Mouse (Mus musculus) CH12F3 (cell line): ENCODE data around the gene Syn2.

Source experiments
- in situ Hi-C: fragments of 300-500 bp; cut with MboI; formaldehyde crosslinking; loops from 2 replicates; pipeline ENCODE4 v1.14.3; 2020; ENCODE audit warnings: low sequenced_read_pairs

The Syn2 gene

DNA sequence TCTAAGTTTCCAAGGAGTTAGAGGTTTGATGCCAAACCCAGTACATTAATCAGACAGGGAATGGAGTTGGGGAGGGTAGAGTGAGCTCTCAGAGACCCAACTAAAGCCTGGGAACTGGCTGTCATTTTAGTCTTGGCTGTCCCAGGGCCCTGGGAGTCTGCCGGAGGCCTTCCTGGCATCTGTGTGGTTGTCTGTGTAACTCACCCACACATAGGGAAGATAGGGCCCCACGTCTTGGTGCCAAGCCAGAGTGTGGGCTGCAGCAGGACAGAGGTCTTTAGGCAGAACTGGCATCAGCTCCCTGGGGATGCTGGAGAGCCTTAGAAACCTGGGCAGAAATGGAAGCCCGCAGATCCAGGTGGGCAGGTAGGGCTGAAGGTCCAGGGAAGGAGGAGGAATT, 107.2 kb downstream of the Syn2 start:
- in situ Hi-C loops: no loop called here

- in situ Hi-C loops: no loop called here
Observed at GRCm38 (mm10) chr6:115244222-115244621, 109.5 kb downstream of the Syn2 start.

- in situ Hi-C loops: no loop called here
Observed at GRCm38 (mm10) chr6:115245500-115246058, 110.9 kb downstream of the Syn2 start.

DNA sequence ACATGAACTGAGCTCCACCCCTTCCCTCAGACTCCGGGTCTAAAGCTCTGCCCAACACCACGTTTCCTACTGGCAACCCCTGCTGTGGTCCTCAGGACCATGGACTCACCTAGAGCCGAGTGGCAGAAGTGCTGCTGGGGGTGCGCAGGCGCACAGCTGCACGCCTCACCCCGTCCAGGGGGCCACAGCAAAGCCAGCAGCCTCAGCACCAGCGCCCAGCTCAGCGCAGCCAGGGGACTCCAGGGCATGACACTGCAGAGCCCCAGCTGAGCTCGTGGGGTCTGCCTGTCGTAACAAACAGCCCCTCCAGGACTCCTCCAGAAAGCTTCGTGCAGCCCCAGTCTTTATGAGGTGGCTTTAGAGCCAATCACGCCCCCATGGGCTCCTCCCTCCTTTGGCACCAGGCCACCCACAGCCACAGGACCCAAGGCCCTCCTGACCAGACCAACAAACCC, 116.9 kb downstream of the Syn2 start:
- in situ Hi-C loops: loop anchor here (25.0 kb wide), 1 partner anchor 539 kb away; no protein-coding TSS in a partner anchor

DNA sequence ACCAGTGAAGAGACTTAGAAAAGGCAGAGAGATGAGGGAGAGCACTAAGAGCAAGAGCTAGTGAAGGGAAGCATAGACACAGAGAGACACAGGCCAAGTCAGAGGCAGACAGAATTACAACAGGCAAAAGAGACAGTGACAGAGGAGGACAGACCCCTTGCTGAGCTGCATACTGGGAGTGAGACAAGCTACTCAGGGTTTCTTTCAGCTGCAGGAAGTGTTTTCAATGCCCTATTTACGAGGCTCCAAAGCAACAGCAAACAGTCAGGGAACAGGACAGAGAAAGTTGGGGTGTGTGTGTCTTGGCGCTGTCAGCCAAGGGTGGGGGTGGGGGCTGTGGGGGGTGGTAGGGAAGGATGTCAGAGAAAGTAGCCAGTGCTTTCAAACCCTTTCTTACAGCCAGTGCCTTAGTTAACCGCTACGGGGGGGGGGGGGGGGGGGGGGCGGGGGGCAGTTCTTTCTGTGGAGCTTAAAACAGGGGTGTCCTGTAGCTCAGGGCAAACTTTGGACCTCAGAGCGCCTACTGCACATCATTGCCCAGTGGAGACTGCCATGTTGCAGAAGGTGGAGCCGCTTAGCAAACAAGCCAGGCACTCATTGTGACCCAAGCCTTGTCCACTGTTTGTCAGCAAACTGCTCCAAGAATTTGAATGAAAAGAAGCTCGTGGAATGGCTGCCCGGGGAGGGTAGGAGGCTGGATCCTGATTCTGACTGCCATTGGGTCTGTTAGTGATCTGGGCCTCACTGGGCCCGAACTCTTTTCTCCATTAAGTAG, 117.6 kb downstream of the Syn2 start, which contains the start of gene Timp4:
TSS of gene Timp4 (minus strand) at position 107 of the 775 bp plus-strand sequence.
- in situ Hi-C loops: loop anchor here (25.0 kb wide), 1 partner anchor 540 kb away; no protein-coding TSS in a partner anchor

- in situ Hi-C loops: loop anchor here (25.0 kb wide), 1 partner anchor 543 kb away; no protein-coding TSS in a partner anchor
Observed at GRCm38 (mm10) chr6:115255171-115255570, 120.5 kb downstream of the Syn2 start.

GRCm38 (mm10) chr6:115260507-115260906, 125.8 kb downstream of the Syn2 start:
- in situ Hi-C loops: loop anchor here (25.0 kb wide), 1 partner anchor 548 kb away; no protein-coding TSS in a partner anchor

- in situ Hi-C loops: loop anchor here (25.0 kb wide), 1 partner anchor 554 kb away; no protein-coding TSS in a partner anchor
Observed at GRCm38 (mm10) chr6:115266791-115267190, 132.1 kb downstream of the Syn2 start.

DNA sequence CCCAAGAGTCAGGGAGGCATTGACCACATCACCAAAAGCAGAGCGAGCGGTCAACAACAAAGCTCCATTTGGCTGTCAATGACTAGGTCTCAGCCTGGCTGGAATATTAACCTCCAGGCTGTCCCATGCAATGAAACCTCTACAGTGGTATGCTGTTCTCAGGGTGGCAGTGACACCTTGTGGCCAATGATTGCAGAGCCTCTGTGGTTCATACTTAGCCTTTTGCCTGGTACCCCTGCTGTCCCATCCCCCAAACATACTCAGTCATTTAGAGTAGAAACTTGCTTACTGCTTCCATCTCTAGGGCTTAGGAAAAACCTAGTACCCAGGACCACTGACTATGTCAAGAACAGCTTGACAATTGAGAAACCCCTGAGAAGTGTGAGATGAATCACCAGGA, 133.2 kb downstream of the Syn2 start:
- in situ Hi-C loops: loop anchor here (25.0 kb wide), 1 partner anchor 556 kb away; no protein-coding TSS in a partner anchor

DNA sequence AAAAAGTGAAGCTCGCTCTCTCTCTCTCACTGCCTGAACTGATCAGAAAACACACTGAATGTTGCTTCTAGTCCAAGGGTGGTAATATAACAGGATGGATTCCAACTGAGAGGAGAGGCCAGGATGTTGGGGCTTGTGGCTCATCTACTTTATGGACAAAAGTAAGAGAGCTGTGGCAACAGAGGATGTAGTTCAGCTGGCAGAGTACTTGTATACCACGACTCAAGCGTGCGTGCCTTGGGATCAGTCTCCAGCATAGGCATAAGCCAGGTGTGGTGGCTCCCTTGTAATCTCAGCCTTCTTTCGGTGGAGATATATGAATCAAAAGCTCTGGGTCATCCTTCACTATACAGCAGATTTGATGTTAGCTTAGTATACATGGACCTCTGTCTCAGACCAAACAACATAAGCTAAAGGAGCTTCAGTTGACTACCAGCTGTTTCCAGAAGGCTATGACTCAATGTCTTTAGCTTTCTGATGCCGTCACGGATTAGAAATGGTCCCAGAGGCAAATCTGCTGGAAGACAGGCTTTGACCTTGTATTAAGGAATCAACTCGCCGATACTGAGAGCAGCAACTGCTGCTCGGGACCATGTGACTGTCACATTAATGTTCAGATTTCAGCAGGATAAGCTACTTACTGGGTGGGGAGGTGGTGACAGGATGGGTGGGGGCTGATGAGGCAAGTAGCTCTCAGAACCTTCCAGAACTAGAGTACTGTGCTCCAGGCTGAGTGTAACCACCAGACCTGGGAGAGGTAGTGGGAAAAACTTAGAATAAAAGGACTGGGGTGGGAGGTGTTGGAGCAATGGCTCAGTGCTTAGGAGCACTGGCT, 134.1 kb downstream of the Syn2 start:
- in situ Hi-C loops: loop anchor here (25.0 kb wide), 1 partner anchor 556 kb away; no protein-coding TSS in a partner anchor

DNA sequence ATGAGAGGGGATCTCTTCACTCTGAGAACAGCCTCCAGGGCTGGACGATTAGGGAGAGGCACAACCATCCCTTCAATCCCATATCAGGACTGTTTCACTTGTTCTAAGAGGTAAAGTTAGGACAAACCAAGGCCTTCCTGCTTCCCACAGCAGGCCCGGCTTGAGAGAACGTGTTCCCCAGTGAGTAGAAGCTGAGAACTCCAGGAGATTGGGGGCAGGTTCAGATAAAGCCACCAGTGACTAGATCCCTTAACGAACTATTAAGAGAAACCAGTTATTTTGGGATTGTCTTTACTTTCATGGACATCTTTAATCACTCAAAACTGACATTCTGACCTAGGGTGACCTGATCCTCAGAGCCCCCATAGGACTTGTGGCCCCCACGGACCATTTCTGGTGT, 134.9 kb downstream of the Syn2 start:
- in situ Hi-C loops: loop anchor here (25.0 kb wide), 1 partner anchor 557 kb away; no protein-coding TSS in a partner anchor

- in situ Hi-C loops: loop anchor here (25.0 kb wide), 1 partner anchor 558 kb away; no protein-coding TSS in a partner anchor
Observed at GRCm38 (mm10) chr6:115270085-115270484, 135.4 kb downstream of the Syn2 start.

- in situ Hi-C loops: loop anchor here (25.0 kb wide), 1 partner anchor 559 kb away; no protein-coding TSS in a partner anchor
Observed at GRCm38 (mm10) chr6:115271326-115271725, 136.6 kb downstream of the Syn2 start.

DNA sequence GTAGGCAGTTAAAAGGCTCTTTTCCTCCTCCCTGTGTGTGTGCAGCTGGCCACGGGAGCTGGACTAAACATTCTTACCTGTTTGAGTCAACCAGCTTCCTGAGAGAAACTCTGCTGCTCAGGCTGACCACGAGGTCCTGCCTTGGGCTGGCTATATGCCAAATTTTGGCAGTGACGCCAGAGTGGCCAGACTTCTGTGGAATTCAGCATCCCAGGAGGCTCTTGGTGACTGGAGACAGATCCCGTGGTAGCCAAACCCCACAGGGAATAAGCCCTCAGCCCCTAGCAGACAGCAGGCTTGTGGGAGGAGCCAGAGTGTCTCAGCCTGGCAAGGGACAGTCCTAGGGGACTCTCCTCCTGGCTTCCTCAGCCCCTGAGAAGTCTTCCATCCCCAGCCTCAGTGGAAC, 137.2 kb downstream of the Syn2 start:
- in situ Hi-C loops: loop anchor here (25.0 kb wide), 1 partner anchor 560 kb away; no protein-coding TSS in a partner anchor

DNA sequence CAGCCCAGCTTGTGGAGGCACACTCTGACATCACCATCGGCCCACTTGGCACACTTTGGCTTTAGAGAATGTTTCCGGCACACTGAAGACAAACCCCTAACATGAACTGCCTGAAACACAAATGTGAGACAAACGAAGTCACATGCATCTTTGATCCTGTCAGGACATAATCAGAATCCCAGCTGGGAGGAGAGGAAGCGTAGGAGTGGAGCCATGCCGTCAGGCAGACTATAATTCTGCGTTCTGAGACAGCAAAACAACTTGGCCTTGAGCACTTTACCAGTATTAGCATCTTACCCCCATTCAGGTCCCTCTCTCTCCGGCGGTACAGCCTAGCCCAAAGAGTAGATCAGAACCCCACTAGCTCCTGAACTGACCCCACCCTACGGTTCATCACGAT, 138.6 kb downstream of the Syn2 start:
- in situ Hi-C loops: loop anchor here (25.0 kb wide), 1 partner anchor 561 kb away; no protein-coding TSS in a partner anchor

DNA sequence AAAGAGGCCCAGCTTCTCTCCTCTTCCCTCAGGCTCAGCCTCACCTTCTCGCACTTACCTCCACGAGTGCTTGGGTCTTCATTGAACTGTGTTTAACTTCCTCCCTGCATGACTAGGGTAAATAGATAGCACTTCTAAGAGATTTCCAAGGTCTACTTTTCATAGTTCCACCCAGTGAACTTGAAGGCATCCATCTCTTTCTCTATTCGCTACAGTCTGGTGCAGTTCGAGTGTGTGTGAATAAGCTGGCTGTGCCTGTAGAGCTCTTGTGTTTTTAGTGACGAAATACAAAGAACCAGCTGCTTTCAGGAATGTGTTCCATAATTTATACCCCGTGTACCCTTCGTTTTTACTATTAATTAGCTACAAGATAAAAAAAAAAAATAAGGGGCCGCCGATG, 140.0 kb downstream of the Syn2 start:
- in situ Hi-C loops: loop anchor here (25.0 kb wide), 1 partner anchor 562 kb away; no protein-coding TSS in a partner anchor

- in situ Hi-C loops: no loop called here
Observed at GRCm38 (mm10) chr6:115275116-115275815, 140.6 kb downstream of the Syn2 start.

- in situ Hi-C loops: no loop called here
Observed at GRCm38 (mm10) chr6:115278086-115278485, 143.4 kb downstream of the Syn2 start.

GRCm38 (mm10) chr6:115279639-115280038, 144.9 kb downstream of the Syn2 start:
- in situ Hi-C loops: no loop called here

DNA sequence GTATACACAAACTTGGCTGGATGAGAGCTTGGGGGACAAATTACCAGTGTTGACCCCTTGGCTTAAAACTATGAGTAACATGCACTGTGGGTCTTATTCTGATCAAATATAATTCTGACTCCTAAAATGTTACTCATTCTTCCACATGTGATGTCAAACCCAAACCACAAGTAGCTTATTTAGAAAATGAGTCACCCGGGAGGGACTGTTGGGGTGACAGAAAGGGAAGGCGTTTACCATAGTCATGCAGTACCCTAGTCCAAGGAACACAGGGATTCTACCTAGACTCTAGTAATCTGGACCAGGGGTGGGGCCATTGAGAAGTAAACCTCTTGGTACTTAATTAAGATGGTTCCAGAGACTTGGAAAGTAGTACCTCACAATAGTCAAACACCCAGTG, 149.5 kb downstream of the Syn2 start:
- in situ Hi-C loops: no loop called here
